Mouse (Mus musculus) lung, postnatal 36 days (tissue): ENCODE measurements at regions not wholly inside any gene's neighbourhood (a gene's known extent, or its start where the extent isn't known, plus 50 kb on each side); places are given as distances from the start of the nearest gene placed in this dataset.
A peak's percentile ranks its signal among the peaks of the same experiment; 100 is the strongest.

Experiments
- DNase-seq: peaks from one replicate; pipeline ENCODE4 v3.0.0; 2022; ENCODE audit warnings: mixed read lengths

GRCm38 (mm10) chr12:25250881-25251280, 153.9 kb upstream of the Id2 start:
- DNase-seq = no peak

GRCm38 (mm10) chr12:25248681-25249366, 151.9 kb upstream of the Id2 start:
- DNase-seq = peak; percentile 68

- no peak for DNase-seq
Measured at GRCm38 (mm10) chr12:25246566-25246965, 149.6 kb upstream of the Id2 start.

- DNase-seq = no peak
Measured at GRCm38 (mm10) chr12:25245661-25246060, 148.7 kb upstream of the Id2 start.

GRCm38 (mm10) chr12:25245251-25245650, 148.3 kb upstream of the Id2 start:
- DNase-seq = no peak

GRCm38 (mm10) chr12:25244666-25245065, 147.7 kb upstream of the Id2 start:
- no peak for DNase-seq

- no peak for DNase-seq
Measured at GRCm38 (mm10) chr12:25243901-25244300, 147.0 kb upstream of the Id2 start.

GRCm38 (mm10) chr12:25242369-25242768, 145.4 kb upstream of the Id2 start:
- DNase-seq = no peak

GRCm38 (mm10) chr12:25241675-25242074, 144.7 kb upstream of the Id2 start:
- no peak for DNase-seq

GRCm38 (mm10) chr12:25240796-25241195, 143.9 kb upstream of the Id2 start:
- no peak for DNase-seq

GRCm38 (mm10) chr12:25240142-25240541, 143.2 kb upstream of the Id2 start:
- no peak for DNase-seq

GRCm38 (mm10) chr12:25235071-25235470, 138.1 kb upstream of the Id2 start:
- DNase-seq = peak; percentile 35

- DNase-seq = no peak
Measured at GRCm38 (mm10) chr12:25234636-25235035, 137.7 kb upstream of the Id2 start.

GRCm38 (mm10) chr12:25233027-25233535, 136.1 kb upstream of the Id2 start:
- DNase-seq = no peak

- DNase-seq = peak; percentile 33
Measured at GRCm38 (mm10) chr12:25232358-25233026, 135.6 kb upstream of the Id2 start.

GRCm38 (mm10) chr12:25228708-25229107, 131.8 kb upstream of the Id2 start:
- DNase-seq = no peak

- no peak for DNase-seq
Measured at GRCm38 (mm10) chr12:25227736-25228135, 130.8 kb upstream of the Id2 start.

- peak; percentile 20 for DNase-seq
Measured at GRCm38 (mm10) chr12:25224644-25225043, 127.7 kb upstream of the Id2 start.

- DNase-seq = no peak
Measured at GRCm38 (mm10) chr12:25224201-25224600, 127.3 kb upstream of the Id2 start.

- no peak for DNase-seq
Measured at GRCm38 (mm10) chr12:25223539-25223938, 126.6 kb upstream of the Id2 start.

- DNase-seq = no peak
Measured at GRCm38 (mm10) chr12:25220780-25221106, 123.8 kb upstream of the Id2 start.

- no peak for DNase-seq
Measured at GRCm38 (mm10) chr12:25220096-25220779, 123.3 kb upstream of the Id2 start.

GRCm38 (mm10) chr12:25219546-25219945, 122.6 kb upstream of the Id2 start:
- DNase-seq = no peak
